Mouse (Mus musculus) natural killer cell, adult 2 months (primary cell): Measurements from ENCODE around the gene Hecw1.
"Not testable (repeated sequence)": the region's sequence is repeated elsewhere in the genome, so short reads cannot be mapped to it uniquely, and the experiment has no call there.

Experiments used
- DNase-seq, 2 experiments: peaks; one replicate each; pipeline ENCODE4 v3.0.0; 2022; ENCODE audit warnings: low spot score in 2 of 2

Gene Hecw1

GRCm38 (mm10) chr13:14374470-14374869 lies 148.6 kb downstream of the Hecw1 start:
- no peak for DNase-seq

GRCm38 (mm10) chr13:14365546-14365945 lies 157.5 kb downstream of the Hecw1 start:
- no peak for DNase-seq

- no peak for DNase-seq
Measured at GRCm38 (mm10) chr13:14327252-14327651, 195.8 kb downstream of the Hecw1 start.

GRCm38 (mm10) chr13:14306617-14307016 lies 216.4 kb downstream of the Hecw1 start:
- no peak for DNase-seq

GRCm38 (mm10) chr13:14304103-14304502 lies 218.9 kb downstream of the Hecw1 start:
- no peak for DNase-seq

- DNase-seq, result no peak
Measured at GRCm38 (mm10) chr13:14302921-14303320, 220.1 kb downstream of the Hecw1 start.

GRCm38 (mm10) chr13:14290016-14290415 lies 233.0 kb downstream of the Hecw1 start:
- DNase-seq, result no peak

GRCm38 (mm10) chr13:14271476-14271875 lies 251.6 kb downstream of the Hecw1 start:
- no peak for DNase-seq

GRCm38 (mm10) chr13:14260939-14261338 lies 262.1 kb downstream of the Hecw1 start:
- not testable (repeated sequence) for DNase-seq

GRCm38 (mm10) chr13:14245946-14246345 lies 277.1 kb downstream of the Hecw1 start:
- no peak for DNase-seq

GRCm38 (mm10) chr13:14179669-14180068 lies 343.4 kb downstream of the Hecw1 start:
- DNase-seq, result no peak

GRCm38 (mm10) chr13:14177989-14178388 lies 345.0 kb downstream of the Hecw1 start:
- no peak for DNase-seq
